Mouse (Mus musculus) midbrain, embryonic 11.5 days (tissue): ENCODE results near the gene Pkig. TPM values are rescaled to one million over a fixed set of nuclear protein-coding genes. Genes with fewer than 3 reads are reported as not detected.
"Not testable (repeated sequence)": the region's sequence is repeated elsewhere in the genome, so short reads cannot be mapped to it uniquely, and the experiment has no call there.

ENCODE experiments used
- ATAC-seq: fragments of 200-750 bp; cut with Nextera tagmentation; 2 replicates; pipeline ENCODE4 v1.8.0; 2017; ENCODE audit warnings: moderate TSS enrichment, moderate library complexity; ENCODE audit not compliant: low FRiP score
- DNase-seq: peaks from one replicate; pipeline ENCODE4 v3.0.0; 2015; ENCODE audit warnings: low spot score; ENCODE audit errors: missing footprints
- H3K27ac ChIP-seq: fragments of 300-500 bp; sonication (generic); 2 replicates; pipeline ENCODE4 v1.5.1; 2014; ENCODE audit warnings: low read depth, low read length
- H3K27me3 ChIP-seq: fragments of 300-500 bp; sonication (generic); 2 replicates; pipeline ENCODE4 v1.6.1; 2014; ENCODE audit warnings: mild to moderate bottlenecking, low read length, moderate library complexity, mixed read lengths; ENCODE audit not compliant: control insufficient read depth, insufficient read depth
- H3K36me3 ChIP-seq: fragments of 300-500 bp; sonication (generic); 2 replicates; pipeline ENCODE4 v1.6.1; 2014; ENCODE audit warnings: mild to moderate bottlenecking, low read length, moderate library complexity, mixed read lengths; ENCODE audit not compliant: control insufficient read depth, insufficient read depth
- H3K4me1 ChIP-seq: fragments of 300-500 bp; sonication (generic); 2 replicates; pipeline ENCODE4 v1.6.1; 2014; ENCODE audit warnings: low read length; ENCODE audit not compliant: control insufficient read depth, insufficient read depth
- H3K4me2 ChIP-seq: fragments of 300-500 bp; sonication (generic); 2 replicates; pipeline ENCODE4 v1.6.1; 2014; ENCODE audit warnings: mild to moderate bottlenecking, moderate library complexity
- H3K4me3 ChIP-seq: fragments of 300-500 bp; sonication (generic); 2 replicates; pipeline ENCODE4 v1.5.1; 2014; ENCODE audit warnings: low read depth, low read length
- H3K9ac ChIP-seq: fragments of 300-500 bp; sonication (generic); 2 replicates; pipeline ENCODE4 v1.6.1; 2014; ENCODE audit warnings: low read length
- H3K9me3 ChIP-seq: fragments of 300-500 bp; sonication (generic); 2 replicates; pipeline ENCODE4 v1.6.1; 2016; ENCODE audit warnings: low read length; ENCODE audit not compliant: control insufficient read depth
- WGBS: fragments of 180-500 bp; shearing (Covaris S2); extraction: QIAGEN DNeasy Blood & Tissue Kit; methylation state at CpG from one replicate; pipeline ENCODE4 v1.1.7; 2014; 5-methylcytosine and 5-hydroxymethylcytosine counted together
- polyA plus RNA-seq: library from polyadenylated mRNA; unstranded; fragments of >200 nt; fragmentation: Nextera tagmentation; extraction: Ambion mirVana; gene quantifications from 2 replicates; pipeline ENCODE4 v1.2.1, GENCODE M21; 2014

Gene Pkig
- polyA plus RNA-seq, 1 experiment from 2014 or later: 153 TPM

DNA sequence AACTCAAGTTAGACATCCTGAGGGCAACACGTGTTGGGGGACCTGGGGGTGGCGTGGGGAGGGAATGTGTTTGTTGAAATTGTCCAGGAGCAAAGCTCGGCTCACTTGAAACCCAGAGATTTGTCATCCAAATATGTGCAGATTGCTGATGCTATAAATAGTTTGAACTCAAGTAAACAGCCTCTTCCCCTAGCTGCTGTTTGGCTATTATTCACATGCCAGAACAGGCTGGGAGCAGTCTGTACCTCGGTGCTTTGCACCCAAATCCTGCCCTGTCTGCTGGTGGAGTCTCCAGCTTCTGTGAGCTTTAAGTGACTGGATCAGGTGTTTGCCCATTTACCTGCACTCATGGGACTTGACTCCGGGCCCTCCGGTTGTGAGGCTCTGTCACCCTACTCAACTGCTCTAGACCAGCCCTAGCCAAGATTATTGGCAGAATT lies 27.6 kb downstream of the Pkig start:
- Histone ChIP-seq H3K4me3 (no peak overlapping the region), H3K4me2 (no peak overlapping the region), H3K9me3 (no peaks in the 10 kb centered on the region), H3K9ac (no peak overlapping the region), H3K4me1 (peaks cover 10% of the 10 kb centered on the region), H3K27ac (no peak overlapping the region), H3K36me3 (no peaks in the 10 kb centered on the region), H3K27me3 (no peaks in the 10 kb centered on the region)
- ATAC-seq (no peak), DNase-seq (peak; percentile 66)
- WGBS: 86% methylated on average over 6 of the region's 6 CpGs

GRCm38 (mm10) chr2:163686233-163686632 lies 28.0 kb downstream of the Pkig start:
- Histone ChIP-seq H3K4me3 (no peak overlapping the region), H3K9ac (no peak overlapping the region), H3K9me3 (no peaks in the 10 kb centered on the region), H3K4me1 (peaks cover 15% of the 10 kb centered on the region), H3K36me3 (no peaks in the 10 kb centered on the region), H3K27ac (no peak overlapping the region), H3K27me3 (no peaks in the 10 kb centered on the region), H3K4me2 (no peak overlapping the region)
- DNase-seq (peak; percentile 39), ATAC-seq (no peak)
- 79% methylated on average over 5 of the region's 5 CpGs for WGBS

DNA sequence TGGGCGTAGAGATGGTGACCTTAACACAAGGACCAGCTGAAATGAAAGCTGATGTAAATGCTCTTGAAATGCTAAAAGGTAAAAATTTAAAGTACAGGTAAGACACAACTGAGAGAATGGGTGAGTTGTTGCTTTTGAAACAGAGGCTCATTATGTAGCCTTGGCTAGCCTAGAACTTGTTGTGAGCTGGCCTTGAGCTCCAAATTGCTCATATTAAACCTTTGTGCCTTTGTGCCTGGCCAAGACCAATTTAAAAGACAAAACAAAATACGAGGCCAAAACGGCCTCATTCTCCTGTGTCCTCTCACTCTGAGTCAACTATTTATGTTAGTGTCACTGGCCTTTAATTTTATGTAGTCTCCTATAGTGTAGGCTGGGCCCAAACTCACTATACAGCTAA lies 28.7 kb downstream of the Pkig start:
- H3K9ac ChIP-seq: no peak overlapping the region
- H3K27me3 ChIP-seq: no peaks in the 10 kb centered on the region
- H3K4me2 ChIP-seq: no peak overlapping the region
- ATAC-seq (no peak), DNase-seq (no peak)
- H3K9me3 ChIP-seq: no peaks in the 10 kb centered on the region
- no peak overlapping the region for H3K4me3 ChIP-seq
- peaks cover 16% of the 10 kb centered on the region for H3K4me1 ChIP-seq
- 82% methylated on average over 3 of the region's 3 CpGs for WGBS
- H3K27ac ChIP-seq: no peak overlapping the region
- H3K36me3 ChIP-seq: no peaks in the 10 kb centered on the region

DNA sequence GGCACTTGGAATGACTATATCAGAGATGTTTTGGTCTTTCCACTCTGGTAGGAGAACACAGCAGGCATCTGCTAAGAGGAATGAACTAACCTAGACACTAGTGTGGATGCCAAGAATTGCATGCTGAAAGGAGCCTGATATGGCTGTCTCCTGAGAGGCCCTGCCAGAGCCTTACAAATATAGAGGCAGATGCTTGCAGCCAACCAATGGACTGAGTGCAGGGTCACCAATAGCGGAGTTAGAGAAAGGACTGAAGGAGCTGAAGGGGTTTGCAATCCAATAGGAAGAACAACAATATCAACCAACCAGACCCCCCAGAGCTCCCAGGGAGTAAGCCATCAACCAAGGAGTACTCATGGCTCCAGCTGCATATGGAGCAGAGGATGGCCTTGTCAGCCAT lies 30.2 kb downstream of the Pkig start:
- H3K36me3 ChIP-seq, H3K9me3 ChIP-seq, H3K4me2 ChIP-seq, H3K27me3 ChIP-seq, DNase-seq, H3K4me3 ChIP-seq, H3K27ac ChIP-seq, ATAC-seq, H3K9ac ChIP-seq: not testable (repeated sequence)
- peaks cover 16% of the 10 kb centered on the region for H3K4me1 ChIP-seq
- WGBS: 95% methylated on average over 1 of the region's 1 CpGs

GRCm38 (mm10) chr2:163689771-163690170 lies 31.6 kb downstream of the Pkig start:
- Histone ChIP-seq H3K4me2 (no peak overlapping the region), H3K9me3 (no peaks in the 10 kb centered on the region), H3K4me1 (peaks cover 16% of the 10 kb centered on the region), H3K27ac (no peak overlapping the region), H3K36me3 (no peaks in the 10 kb centered on the region), H3K4me3 (no peak overlapping the region), H3K9ac (no peak overlapping the region), H3K27me3 (no peaks in the 10 kb centered on the region)
- DNase-seq (peak; percentile 78), ATAC-seq (no peak)
- 88% methylated on average over 3 of the region's 3 CpGs for WGBS

GRCm38 (mm10) chr2:163690409-163691304 lies 32.5 kb downstream of the Pkig start:
- no peaks in the 10 kb centered on the region for H3K9me3 ChIP-seq
- H3K4me3 ChIP-seq: no peak overlapping the region
- WGBS: 62% methylated on average over 8 of the region's 8 CpGs
- H3K9ac ChIP-seq: peak overlapping the region; percentile 20; the same call in 1 of the 2 replicates
- H3K4me1 ChIP-seq: peaks cover 16% of the 10 kb centered on the region
- H3K4me2 ChIP-seq: no peak overlapping the region
- no peaks in the 10 kb centered on the region for H3K27me3 ChIP-seq
- ATAC-seq (peak; percentile 78), DNase-seq (peak; percentile 85)
- no peaks in the 10 kb centered on the region for H3K36me3 ChIP-seq
- 0 out of 2 replicates have a peak overlapping the region, but pooled peaks have one; percentile 44 for H3K27ac ChIP-seq

- WGBS: 97% methylated on average over 6 of the region's 6 CpGs
- Histone ChIP-seq H3K9ac (no peak overlapping the region), H3K4me2 (no peak overlapping the region), H3K27me3 (no peaks in the 10 kb centered on the region), H3K36me3 (no peaks in the 10 kb centered on the region), H3K4me1 (peaks cover 24% of the 10 kb centered on the region), H3K27ac (no peak overlapping the region), H3K4me3 (no peak overlapping the region), H3K9me3 (no peaks in the 10 kb centered on the region)
- ATAC-seq (no peak), DNase-seq (peak; percentile 51)
Measured at GRCm38 (mm10) chr2:163691846-163692605, 33.8 kb downstream of the Pkig start.

- no peaks in the 10 kb centered on the region for H3K27me3 ChIP-seq
- H3K9me3 ChIP-seq: no peaks in the 10 kb centered on the region
- DNase-seq (peak; percentile 66), ATAC-seq (no peak)
- H3K27ac ChIP-seq: no peak overlapping the region
- H3K4me1 ChIP-seq: peaks cover 24% of the 10 kb centered on the region
- 85% methylated on average over 3 of the region's 3 CpGs for WGBS
- H3K36me3 ChIP-seq: no peaks in the 10 kb centered on the region
- H3K9ac ChIP-seq: no peak overlapping the region
- H3K4me3 ChIP-seq: no peak overlapping the region
- no peak overlapping the region for H3K4me2 ChIP-seq
Measured at GRCm38 (mm10) chr2:163692873-163693612, 34.9 kb downstream of the Pkig start.
